Mouse (Mus musculus) testis, adult 10 weeks (tissue): Measurements from ENCODE around the gene Klb. TPM values are rescaled to one million over a fixed set of nuclear protein-coding genes. Genes with fewer than 3 reads are reported as not detected.

Experiments used
- polyA plus RNA-seq: library from polyadenylated mRNA; stranded (reverse); fragments of 350-450 nt; fragmentation: Illumina TruSeq; extraction: RNeasy Lipid Tissue Mini Kit (QIAGEN cat#74804); gene quantifications from one replicate; pipeline ENCODE4 v1.2.3, GENCODE M21; 2014; ENCODE audit warnings: low read depth, low replicate concordance

Klb gene
- polyA plus RNA-seq: 0.90 TPM

DNA sequence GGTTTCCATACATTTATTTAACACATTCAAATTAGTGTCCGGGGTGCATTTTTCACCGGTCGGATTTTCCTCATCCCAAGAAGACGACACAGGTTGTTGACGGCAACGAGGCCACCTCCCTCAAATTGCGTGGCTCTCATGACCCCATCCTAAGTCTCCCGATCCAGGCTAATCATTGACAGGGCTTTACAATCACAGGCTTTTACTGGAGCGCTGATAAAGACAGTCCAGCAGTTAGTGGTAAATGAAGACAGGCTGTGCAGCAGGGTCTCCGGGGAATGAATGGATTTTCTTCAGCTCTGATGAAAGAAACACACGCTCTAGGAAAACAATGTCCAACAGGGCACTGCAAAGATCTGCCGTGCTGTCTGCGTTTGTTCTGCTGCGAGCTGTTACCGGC is at the start of gene Klb:
Gene Klb, plus strand, starts transcription at position 147 of the 400 bp plus-strand sequence.

DNA sequence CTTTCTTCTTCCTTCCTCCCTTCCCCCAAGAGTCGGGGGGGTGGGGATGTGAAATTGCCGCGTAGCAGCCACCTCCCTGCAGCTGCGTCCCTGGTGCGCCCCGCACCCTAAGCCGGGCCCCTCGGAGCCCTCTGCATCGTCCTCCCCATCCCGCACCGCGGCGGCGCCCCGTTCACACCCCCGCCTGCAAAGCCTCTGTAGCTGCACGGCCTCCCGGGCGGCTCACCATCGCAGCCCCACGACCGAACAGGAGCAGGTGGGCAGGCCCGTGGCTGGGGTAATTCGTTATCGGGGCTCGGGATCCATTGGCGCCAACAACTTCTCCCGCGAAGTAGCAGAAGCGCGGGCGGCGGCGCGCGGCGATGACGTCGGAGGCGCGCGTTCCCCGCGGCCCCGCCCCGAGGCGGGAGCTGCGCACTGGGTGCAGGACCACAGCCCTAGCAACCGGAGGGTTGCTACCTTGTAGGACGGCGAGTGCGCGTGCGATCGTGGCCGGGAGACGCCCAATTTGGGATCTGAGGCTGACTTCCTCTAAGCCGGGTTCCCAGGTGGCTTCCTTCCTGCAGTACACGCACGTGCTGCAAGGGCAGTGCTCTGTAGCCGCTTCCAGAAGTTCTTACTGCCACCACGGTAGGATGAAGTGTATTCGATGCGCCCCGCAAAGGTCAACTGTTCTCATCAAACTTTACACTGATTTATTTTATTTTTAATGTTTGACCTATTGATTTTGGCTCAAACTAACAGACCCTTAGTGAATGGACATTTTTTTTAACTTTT is 12.6 kb upstream of the Klb start, which contains the start of gene Rfc1:
Gene Rfc1, minus strand, starts transcription at position 373 of the 777 bp plus-strand sequence.

DNA sequence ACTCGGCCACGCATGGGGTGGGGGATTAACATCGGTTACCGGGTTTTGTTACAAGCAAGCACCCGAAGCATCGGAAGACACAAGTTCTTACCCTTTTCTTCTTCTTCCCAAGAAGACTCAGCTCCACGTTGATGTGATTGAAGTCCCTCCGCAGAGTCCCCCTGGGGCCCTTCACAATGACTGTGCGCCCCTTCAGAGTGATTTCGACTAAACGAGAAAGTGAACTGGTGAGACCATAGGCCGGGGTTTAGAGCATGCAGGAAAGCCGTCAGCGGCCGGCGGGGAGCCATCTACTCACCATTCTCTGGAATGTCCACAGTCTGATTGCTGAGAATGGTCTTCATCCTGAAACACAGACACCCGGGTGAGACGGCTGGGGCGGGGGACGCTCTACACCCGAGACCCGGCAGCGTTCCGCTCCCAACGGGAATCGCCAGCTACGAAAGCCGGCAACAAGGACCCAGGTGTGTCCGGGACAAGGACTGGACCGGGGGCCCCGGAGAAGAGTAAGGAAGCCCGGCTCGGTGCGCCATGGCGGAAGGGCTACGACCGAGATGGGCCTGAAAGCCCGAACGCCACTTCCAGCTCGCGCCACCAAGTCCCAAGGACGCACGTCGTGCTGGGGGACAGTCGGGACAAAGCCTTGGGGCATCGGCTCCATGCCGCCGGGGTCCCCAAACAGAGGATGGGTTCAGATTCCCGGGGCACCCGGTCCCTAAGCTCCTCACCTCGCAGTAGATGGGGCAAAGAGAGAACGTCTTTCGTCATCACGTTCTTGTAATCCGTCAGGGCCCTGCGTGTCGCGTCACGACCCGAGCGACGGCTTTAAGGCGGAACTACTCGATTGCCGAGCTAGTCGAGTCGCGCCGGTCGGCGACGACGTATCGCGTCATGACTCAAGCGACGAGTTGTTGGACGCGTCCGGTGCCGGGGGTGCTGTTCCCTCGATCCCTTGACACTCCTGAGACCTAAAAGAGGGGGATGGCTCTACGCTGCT is 42.8 kb downstream of the Klb start, which contains the start of the genes Rpl9 and Lias:
Gene Rpl9, minus strand, starts transcription at position 797 of the 997 bp plus-strand sequence.
Gene Lias, plus strand, starts transcription at position 850 of the 997 bp plus-strand sequence.

Other genes starting within 250 kb of the Klb start
- 28.3 TPM for gene Klhl5, start 240.8 kb upstream of the Klb start, polyA plus RNA-seq
- gene Wdr19, start 148.6 kb upstream of the Klb start, polyA plus RNA-seq: 49.3 TPM
- 85.2 TPM for gene Rfc1, start 12.6 kb upstream of the Klb start, polyA plus RNA-seq
- gene Rpl9, start 43.1 kb downstream of the Klb start, polyA plus RNA-seq: 182 TPM
- 113 TPM for gene Lias, start 43.2 kb downstream of the Klb start, polyA plus RNA-seq
- gene Ugdh, start 87.6 kb downstream of the Klb start, polyA plus RNA-seq: 7.9 TPM
- not detected for gene Gm43552, start 144.5 kb downstream of the Klb start, polyA plus RNA-seq
- gene Smim14, start 188.9 kb downstream of the Klb start, polyA plus RNA-seq: 123 TPM
- gene Ube2k, start 188.9 kb downstream of the Klb start, polyA plus RNA-seq: 349 TPM